Mouse (Mus musculus) c-Kit-positive CD71-negative TER-119-negative erythroid progenitor cells, embryonic 14.5 days (primary cell): Measurements from ENCODE around the gene Hpn.

ENCODE experiments used
- DNase-seq: peaks from one replicate; pipeline ENCODE4 v3.0.0-alpha.2; 2013; ENCODE audit warnings: low read depth

Hpn gene

DNA sequence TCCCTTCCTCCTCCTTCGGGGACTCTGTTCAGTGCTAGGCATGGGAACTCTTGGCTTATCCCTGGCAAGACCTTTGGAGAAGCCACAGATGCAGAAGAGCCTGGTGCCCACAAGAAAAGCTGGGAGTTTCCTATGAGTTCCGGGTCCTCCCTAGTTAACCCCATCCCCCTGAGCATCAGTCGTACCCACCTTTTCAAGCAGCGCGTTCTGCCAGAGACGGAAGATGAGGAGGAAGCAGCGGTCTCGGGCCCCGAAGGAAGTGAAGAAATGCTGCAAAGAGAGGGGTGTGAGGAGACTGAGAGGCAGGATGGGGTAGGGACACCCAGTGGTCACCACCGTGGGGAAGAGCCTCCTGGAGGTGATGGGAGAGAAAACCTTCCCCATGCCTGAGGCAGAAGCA is 25.9 kb upstream of the Hpn start:
- DNase-seq = no peak

DNA sequence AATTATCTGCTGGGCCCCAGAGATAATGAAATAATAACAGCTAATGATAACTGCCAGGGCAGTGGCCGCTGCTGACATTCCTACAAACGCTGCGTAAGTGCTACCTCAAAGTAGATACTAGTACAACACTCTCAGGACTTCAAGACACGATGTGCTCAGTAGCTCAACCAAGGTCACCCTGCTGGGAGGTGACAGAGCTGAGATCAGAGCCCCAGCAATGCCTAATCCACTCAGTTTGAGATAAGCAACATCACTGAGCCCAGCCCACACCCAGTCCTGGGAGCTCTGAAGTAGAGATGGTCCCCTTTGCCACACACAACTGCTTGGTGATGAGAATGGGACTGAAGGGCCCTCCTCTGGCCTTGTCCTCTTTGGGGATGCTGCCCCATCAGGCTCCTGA is 25.2 kb upstream of the Hpn start:
- DNase-seq = no peak

DNA sequence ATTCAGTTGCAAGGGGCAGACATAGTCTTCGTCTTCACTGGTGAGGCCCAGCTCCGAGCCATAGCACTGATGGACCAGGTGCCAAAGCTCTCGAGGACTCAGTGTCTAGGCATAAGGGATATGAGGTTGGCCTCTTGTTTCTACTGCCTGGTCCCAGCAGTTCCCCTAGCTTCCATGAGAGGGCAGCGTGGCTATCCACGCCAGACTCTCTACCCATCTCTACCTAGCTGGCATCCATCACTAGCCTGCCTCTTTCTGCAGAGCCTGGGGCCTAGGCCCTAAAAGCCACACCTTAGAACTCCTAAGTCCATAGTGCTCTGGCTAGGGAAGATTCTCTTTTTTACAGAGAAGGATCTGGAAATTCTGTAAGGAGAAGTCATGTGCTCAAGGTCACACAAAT is 24.7 kb upstream of the Hpn start:
- no peak for DNase-seq

DNA sequence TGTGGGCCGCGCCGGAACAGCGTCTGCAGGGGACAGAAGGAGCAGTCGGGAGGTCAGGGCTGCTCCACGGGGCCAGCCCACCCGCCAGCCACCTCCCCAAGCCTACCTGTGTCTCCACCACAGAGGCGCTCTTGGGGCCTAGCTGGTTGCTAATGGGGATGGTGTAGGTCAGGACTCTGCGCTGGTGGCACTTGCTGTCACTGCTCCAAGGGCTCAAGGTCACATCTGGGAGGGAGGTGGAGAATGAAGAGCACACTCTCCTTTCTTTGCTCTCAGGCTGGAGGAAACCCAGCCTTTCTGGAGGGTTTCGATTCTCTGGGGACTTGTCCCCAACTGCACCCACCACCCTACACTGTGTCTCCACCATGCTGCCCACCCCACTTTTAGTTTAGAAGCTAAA is 20.6 kb upstream of the Hpn start:
- DNase-seq = no peak

DNA sequence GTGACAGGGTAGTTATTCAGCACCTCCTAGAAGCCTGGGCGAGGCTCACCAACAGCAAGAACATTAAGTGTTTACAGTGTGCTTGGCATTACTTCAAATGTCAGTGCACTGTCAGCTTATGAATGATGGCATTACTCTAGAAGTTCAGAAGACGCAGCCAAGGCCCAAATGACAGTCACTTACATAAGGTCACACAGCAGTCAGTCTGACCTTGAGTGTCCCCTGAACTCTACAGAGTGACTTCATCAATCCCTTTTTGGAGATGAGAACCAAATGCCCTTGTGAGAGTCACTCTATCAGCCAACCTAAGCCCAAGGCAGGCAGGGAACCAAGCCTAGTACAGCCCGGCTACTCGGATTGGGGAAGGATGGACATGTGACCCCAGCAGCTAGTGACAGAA is 16.8 kb upstream of the Hpn start:
- DNase-seq = no peak

DNA sequence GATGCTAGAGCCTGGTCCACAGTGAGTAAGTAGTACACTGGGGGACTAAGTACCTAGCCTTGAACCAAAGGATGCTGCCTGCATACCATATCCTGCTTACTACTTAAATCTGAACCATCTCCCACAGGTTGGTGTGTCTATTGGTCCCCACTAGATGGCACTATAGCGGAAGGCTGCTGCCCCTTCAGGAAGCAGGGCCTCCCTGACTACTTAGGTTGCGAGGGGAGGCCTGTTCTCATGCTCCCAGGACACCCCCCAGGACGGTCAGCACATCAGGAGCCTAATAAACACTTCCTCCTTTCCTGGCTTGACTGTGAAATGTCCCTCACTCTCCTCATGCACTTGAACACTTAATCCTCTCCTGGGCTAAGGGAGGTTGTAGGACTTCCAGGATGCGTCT is 15.8 kb upstream of the Hpn start:
- DNase-seq = no peak

DNA sequence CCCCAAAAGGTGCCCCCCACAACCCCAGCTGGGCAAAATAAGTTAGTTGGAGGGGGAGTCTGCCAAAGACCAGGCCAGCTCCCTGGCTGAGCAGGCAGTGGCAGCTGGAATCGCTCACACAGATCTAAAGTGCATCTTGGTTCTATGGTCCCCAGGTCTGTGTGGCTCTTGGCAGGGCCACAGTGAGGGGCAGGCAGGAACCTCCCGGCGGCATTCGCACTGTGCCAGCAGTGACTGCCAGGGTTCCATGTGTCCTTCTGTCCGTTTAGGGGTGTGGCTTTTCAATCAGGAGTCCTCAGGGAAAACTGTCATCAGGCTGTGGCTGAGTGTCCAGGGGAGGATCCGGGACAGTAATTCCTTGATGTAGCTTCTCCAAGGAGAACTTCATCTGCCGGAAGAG is 15.1 kb upstream of the Hpn start:
- no peak for DNase-seq

DNA sequence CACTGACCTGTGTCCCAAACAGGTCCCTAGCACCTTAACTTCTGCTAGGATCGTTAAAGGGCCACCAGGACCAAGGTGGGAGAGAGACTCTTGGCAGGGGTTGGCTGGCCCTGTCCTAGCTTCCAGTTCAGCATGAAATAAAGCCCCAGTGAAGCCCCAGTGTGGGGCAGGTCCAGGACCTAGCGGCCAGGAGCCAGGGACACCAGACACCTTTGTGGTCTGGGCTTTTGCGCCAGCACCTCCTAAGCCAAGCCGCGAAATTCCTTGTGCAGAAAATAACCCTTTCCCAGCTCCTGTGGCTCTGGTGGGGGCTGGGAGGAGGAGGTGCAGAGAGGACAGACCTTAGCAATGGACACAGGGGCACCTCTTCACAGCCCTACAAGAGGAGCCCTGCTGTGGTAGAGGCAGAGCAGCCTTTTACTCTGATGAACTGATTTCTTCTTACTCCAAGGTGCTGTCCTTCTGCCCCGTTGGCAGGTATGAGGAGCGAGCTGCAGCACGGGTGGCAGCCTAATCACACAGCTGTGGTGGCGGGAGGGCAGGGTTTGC is 13.1 kb upstream of the Hpn start:
- no peak for DNase-seq

DNA sequence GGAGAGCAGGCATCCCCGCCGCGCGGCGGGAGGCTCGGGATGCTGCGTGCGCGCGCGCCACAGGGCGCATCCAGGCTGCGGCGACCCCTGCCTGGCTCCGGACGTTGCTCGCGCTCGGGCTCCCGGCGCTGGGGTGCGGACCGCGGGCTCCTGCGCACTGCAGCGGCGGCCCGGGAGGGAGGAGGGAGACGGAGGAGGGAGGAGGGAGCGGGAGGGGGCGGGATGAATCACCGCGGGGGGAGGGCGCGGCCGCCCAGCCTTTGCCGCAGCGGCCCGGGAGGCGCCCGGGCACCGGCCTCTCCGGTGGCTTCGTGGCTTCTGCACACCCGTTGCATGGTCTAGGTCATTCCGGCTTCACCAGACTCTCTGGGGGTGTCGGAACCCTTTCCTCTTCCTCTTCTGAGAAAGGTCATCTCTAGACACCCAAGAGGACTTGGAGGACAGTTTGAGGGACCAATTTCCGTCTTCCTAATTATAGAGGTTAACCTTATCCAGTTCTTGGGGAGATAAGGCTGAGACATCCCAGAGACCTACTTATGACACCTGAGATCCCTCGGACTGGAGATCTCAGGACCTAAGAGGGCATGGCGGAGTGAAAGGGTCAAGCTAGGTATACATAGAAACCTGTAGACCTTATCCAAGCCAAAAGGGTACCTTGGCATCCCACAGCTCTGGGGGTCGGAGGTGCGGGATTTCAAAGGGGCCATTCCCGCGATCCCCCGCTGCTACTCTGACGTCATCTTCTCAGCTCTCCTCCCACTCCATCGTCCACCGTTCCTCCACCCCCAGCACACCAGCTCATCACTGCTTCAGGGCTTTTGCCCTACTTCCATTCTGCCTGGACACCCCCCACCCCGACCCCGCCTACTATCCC is 12.0 kb upstream of the Hpn start, which contains the start of gene Scn1b:
TSS of gene Scn1b (minus strand) at position 153 of the 874 bp plus-strand sequence.
- no peak for DNase-seq

DNA sequence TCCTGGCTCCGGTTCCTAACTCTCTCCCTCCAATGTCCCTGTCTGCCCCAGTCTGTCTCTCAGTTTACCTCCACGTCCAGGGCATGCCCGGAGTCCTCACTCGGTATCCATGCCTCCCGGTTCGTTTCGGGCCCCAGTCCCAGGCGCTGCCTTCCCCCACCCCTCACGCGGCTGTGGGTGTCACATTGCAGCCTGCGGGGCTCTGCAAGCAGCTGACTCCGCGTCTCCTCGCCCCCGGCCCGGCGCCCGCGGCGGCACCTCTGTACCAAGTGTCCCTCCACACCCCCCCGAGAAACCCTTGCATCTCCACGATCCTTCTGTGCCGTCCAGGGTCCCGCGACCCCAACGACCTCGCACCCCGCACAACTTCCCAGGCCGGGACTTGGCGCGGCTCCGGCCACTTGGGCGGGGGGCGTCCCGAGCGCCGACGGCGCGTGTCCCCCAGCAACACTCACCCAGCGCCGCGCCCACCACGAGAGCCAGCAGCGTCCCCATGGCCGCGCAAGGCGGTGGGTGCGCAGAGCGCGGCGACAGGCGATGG is 11.2 kb upstream of the Hpn start:
- no peak for DNase-seq

DNA sequence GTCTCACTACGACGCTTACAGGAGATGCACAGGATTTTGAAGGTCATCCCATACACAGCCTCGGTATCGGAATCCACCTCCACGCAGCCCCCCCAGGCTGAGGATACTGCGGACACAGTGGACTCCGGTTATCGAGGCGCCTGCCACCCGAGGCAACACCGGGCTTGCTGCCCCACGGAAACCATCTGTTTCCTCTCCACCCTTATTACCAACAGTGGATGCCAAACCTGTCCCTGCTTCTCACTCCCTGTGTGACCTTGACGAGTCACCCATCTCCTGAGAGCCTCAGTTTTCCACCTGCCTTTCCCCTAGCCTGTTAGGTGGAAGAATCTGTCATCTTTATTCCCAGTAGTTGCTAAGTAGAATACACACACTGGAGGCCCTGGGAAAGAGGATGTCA is 10.0 kb upstream of the Hpn start:
- DNase-seq = no peak

DNA sequence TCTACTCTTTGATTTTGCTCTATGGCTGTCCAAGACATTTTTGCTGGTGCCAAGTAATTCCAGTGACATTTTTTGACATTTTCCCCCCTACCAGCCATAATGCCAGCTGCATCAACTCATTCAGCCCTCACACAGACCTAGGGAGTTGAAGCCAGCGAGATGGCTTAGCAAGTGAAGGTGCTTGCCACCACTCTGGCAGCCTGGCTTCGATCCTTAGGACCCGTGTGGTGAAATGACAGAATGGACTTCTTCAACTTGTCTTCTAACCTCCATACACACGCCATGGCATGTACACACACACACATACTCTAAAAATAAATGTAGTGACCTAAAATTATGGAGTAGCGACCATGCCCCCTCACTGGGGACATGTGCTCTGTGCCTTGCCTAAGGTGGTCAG is 9.3 kb upstream of the Hpn start:
- DNase-seq = no peak

DNA sequence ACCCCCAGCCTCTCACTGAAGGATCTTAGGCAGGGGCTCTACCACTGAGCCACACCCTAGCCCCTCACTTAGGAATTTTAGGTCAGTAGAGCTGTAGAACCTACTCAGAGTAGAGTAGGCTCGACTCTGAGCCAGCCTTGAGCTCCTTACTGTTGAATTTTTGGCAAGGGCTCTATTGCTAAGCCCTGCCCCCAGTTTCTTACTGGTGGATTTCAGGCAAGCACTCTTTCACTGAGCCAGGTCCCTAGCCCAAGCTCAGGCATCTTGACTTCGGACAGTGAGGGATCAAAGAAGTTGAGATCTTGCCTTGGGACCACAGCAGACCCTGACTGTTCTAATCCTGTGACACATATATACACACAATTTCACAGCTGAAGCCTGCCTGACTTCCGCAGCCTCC is 8.6 kb upstream of the Hpn start:
- no peak for DNase-seq

DNA sequence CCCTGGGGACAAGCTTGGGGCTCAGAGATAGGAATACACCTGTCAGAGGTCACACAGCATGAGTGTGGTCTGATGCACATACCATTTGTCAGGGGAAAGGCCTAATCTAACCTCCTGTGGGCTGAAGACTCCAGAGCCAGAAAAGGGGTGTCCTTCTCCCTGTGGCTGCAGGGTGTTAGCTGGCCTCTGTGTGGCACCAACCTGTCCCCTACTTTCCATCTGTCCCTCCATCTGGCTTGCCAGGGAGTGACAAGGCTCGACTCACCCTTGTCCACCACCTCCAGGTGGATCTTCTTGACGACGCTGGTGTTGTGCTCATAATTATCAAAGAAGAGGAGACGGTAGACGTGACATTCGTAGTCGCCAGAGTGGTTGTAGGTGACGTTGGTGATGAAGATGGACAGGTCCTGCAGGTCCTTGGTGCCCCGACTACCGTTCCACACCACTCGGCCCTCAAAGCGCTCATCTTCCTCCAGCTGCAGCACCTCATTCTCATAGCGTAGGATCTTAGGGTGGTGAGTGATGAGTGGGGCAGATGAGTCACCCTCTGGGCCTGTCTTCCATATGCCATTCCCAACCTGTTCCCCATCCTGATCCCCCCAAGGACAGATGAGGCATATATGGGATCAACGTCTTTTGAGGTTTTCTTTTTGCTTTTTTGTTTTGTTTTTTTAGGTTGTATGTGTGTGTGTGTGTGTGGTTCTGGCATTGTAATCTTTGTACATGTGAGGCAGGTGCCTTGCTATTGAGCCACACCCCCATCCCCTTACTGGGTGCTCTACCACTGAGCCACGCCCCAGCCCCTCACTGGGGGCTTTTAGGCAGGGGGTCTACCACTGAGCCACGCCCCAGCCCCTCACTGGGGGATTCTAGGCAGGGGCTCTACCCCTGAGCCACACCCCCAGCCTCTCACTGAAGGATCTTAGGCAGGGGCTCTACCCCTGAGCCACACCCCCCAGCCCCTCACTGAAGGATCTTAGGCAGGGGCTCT is 7.8 kb upstream of the Hpn start:
- no peak for DNase-seq

DNA sequence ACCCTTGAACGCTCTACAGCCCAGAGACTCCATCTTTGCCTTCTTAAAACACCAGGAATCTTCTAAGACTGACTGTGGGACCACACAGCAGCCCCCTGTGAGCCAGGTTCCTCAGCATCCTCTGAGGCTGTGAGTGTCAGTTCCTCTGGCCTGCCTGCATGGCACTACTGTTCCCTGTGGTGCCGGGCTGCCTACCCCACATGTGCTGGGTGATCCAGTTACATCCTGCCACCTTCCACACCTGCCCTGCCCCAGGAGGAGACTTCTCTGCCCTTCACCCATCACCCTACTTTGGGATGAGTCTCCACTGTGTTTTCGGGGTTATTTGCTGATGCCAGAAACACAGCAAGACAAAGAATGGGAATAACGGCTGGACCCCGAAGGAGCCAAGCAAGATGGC is 4.5 kb upstream of the Hpn start:
- DNase-seq = no peak

DNA sequence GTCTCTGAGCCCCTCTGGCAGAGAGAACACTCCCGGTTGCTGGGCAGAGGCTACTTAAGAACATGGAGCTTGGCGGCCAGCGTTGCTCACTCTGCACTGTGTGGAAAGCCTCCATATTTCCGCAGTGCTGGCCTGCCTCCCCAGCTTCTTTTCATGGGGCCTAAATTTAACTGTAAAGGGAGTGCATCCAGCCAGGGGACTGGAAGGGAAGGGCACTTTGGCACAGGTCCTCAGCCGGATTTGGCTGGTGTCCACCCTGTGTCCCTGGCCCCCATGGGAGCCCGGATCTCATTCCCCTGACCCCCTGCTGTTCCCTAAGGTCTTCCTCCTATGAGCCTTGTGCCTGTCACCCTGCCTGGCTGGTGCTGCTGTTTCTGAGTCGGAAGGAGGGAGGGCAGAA is 3.4 kb upstream of the Hpn start:
- no peak for DNase-seq

DNA sequence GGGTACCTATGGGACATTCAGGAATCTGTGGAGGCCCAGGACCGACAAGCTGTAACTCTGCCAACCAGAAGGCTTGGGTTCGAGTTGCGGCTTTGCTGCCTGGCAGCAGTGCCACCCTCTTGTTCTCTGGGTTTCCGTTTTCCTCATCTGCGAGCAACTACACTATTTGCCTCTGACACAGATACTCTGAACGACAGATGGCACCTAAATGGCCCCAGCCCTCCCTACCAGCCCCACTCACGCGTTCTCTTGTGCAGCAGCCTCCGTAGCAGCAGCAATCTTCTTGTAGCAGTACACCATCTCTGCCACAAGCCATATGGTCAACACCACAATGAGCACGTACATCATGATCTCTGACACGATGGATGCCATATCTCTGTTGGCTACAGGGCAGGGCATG is 2.4 kb upstream of the Hpn start:
- DNase-seq = no peak

DNA sequence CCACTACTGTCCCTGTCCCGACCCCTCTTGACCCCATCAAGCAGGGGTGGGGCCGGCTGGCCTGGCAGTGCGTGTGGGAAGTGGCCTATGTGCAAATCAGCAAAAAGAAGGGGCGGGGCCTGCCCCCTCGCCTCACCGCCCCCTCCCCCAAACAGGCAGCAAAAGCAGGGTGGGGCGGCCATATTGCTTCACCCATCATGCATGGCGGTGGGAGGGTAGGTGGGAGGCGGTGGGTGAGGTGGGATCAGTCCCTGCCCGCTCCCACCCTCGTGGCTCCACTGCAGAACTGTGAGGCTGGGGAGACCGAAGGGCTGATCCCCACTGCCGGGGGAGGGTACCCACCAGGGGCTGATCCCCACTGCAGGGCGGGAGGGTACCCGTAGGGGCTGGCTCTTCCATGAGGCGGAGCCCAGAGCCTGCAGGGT is 1.6 kb upstream of the Hpn start:
- DNase-seq = no peak

DNA sequence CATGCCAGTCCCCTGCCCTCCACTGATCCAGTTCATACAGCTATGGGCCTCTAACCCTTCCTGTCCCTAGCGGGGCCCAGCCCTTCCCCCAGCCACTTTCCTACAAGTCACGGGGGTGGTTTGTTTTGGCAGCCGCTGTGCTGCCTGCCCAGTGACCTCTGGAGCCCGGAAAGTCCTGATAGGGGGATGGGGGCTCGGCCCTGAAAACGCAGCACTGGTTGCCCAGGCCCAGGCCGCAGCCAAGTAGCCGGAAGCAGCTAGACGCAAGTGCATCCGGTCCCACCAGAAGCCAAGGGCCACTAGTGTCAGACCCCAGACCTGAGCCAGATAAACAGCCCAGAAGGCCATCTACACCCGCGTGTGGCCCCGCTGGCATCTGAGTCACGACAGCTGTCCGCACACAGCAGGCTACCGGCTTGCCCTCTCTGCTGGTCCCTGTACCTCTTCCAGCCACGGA is 525 bp upstream of the Hpn start:
- no peak for DNase-seq

DNA sequence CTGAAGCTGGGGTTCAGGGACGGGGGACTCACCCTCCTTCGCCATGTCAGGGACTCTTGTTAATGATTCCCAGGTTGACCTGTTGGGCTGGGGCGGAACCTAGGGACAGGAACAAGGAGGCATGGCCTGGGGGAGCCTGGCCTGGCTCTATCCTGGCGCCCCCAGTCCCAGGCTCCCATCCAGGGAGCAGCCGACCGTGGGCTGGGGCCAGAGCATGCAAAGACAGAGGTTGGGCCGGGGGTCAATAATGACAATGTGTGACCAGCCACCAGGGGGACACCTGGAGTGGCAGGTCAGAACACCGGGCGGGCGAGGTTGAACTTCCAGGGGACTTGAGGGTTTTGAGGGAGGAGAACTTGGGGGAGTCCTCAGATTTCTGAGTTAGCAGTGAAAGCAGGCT is 444 bp downstream of the Hpn start:
- no peak for DNase-seq

DNA sequence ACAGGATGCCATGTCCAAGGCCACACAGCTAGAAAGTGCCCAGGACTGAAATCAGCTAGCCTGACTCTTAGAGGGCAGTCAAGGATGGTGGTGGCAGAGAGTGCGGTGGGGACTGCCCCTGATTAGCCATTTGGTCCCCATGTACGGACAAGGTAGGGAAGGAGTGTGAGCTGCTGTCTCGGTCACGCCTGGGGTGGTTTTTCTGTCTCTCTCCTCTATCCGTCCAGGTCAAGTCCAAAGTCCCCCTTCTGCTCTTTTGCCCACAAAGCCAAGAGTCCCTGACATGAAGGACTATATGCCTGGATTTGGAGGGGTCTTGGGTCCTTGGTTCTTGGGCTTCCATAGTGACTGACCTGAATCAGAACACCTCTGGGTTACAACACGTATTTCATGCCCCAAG is 1.3 kb downstream of the Hpn start:
- no peak for DNase-seq

DNA sequence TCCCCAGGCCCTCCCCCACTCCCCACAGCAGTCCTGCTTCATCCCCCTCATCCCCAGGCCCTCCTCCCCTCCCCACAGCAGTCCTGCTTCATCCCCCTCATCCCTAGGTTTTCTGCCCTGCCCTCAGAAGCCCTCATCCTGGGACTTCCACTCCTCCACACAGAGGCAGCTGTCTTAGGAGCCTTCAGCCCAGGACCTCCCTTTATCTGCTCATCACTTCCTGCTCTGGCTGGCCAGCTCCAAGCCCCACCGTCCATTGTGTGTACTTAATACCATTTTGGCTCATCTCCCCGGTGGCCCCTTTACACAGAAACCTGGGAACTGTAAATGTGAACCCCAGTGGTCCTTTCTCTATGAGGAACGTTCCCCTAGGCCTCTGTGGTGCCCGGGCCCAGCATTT is 3.1 kb downstream of the Hpn start:
- no peak for DNase-seq
